Mouse (Mus musculus): ENCODE data around the gene Hectd2. TPM values are rescaled to one million over a fixed set of nuclear protein-coding genes. Genes with fewer than 3 reads are reported as not detected.

Hectd2 gene
- total RNA-seq, 4 experiments from 2014 or later: 5.0 to 7.8 (median 6.0) TPM

DNA sequence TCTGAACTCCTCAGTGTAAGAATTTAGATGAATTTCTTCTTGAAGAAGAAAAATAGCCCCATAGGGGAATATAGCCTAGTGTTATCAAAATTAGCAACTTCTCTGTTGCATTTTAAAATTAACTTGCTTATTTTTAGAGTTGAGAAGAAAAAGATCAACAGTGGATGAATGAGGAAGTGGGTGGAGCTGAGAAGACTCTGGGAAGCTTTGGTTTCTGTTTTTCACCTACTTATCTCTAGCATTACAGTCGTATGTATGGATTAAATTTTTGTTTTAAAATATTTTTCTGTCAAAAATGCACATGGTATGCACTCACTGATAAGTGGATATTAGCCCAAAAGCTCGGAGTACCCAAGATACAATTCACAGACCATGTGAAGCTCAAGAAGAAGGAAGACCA lies 6.7 kb downstream of the Hectd2 start:
- DNase-seq (ENCODE audit: low spot score in 2 of 2): no peak

DNA sequence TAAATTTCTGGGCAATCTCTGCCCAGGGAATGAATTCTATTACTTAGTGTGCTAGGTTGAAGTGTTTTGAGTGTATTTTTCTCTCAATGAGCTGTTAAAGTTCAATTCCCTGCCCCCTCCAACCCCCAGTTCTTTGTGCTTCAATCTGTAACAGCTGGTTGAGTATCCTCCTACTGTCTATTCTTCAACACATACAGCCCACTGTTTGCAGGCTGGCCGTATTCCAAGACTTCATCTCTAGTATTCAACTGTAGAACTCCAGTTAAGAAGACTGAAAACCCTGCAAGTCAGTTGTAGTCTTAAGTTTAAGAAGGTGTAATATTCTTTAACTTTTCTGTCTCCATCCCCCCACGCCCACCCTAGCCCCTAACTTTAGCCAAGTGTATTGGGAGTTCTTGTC lies 10.0 kb downstream of the Hectd2 start:
- no peak for DNase-seq (ENCODE audit: low spot score in 2 of 2)

DNA sequence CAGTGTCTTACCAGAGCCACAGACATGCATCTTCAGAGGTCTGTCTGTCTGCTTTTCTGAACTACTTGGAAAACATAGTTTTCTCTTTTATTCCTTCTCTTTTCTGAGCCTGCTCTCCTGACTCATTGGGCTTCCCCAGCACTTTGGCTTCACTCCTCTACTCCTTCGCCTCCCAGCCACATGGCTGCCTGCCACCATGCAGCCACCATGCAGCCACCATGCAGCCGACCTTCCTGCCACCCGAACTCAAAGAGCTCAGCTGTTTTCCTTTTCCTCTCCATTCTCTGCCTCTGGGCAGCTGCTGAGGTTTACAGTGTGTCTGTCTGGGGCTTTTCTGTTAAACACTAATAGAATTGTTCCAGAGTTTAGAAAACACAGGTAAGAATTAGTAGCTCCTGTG lies 19.5 kb downstream of the Hectd2 start:
- no peak for DNase-seq (ENCODE audit: low spot score in 2 of 2)

DNA sequence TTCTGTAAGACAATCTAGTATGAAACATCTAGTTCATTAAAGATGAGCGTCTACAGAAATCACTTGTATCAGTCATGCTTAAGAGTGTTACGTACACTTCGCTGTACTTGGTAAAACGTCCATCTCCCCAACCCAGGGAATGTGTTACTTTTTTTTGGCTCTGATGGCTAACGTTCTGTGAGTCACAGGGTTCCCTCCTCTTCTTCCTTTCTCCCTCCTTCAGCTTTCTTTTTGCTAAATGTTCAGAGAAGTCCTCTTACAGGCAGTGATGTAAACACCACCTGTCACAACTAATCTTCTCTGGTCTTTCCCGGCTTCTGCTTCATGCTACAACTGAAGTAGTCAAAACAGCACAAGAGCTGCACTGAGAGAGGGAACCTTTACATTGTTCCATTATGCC lies 20.7 kb downstream of the Hectd2 start:
- no peak for DNase-seq (ENCODE audit: low spot score in 2 of 2)

DNA sequence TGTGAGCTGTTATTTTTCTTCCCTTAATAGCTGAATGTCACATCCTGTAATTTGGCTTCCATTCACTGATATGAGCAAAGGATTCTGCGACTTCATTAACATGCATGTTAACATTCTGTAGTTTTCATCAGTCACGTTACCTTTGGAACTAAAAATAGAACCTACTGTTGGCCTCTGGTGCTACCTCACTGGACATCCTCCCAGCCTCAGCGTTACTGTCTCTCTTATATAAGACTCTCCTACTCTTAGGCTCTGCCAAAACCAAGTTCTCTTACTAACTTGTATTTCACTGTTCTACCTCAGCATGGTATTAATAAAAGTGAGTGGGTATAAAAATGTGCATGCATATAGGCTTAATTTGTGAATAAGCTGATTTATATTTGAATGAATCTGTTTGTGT lies 26.4 kb downstream of the Hectd2 start:
- DNase-seq (ENCODE audit: low spot score in 2 of 2): peak in 1 of 2 experiments; percentile 36

DNA sequence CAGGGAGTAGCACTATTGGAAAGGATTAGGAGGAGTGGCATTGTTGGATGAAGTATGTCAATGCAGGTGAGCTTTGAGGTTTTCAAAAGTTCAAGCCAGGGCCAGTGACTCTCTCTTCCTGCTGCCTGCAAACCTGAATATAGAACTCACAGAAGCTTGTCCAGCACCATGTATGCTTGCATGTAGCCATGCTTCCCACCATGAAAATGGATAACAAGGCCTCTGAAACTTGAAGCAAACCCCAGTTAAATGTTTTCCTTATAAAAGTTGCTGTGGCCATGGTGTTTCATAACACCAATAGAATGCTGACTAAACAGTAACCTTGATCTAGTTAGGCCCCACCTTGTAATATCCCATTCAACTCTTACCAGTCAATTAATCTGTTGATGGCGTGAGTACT lies 27.7 kb downstream of the Hectd2 start:
- DNase-seq (ENCODE audit: low spot score in 2 of 2): no peak

DNA sequence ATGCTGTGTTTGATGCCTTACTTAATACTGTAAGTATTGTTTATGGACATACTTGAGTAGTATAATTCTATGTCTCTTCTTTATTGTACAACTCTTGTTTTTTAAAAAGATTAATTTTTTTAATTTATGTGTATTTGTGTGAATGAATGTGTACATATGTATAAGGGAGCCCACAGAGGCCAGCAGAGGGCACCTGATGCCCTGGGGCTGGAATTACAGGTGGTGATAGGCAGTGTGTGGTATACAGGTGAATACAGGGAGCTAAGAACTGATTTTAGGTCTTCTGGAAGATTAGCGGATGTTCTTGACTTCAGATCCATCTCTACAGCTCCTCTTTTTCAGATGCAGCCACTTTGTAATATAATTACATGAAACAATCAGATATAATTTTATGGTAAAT lies 31.1 kb downstream of the Hectd2 start:
- DNase-seq (ENCODE audit: low spot score in 2 of 2): no peak

DNA sequence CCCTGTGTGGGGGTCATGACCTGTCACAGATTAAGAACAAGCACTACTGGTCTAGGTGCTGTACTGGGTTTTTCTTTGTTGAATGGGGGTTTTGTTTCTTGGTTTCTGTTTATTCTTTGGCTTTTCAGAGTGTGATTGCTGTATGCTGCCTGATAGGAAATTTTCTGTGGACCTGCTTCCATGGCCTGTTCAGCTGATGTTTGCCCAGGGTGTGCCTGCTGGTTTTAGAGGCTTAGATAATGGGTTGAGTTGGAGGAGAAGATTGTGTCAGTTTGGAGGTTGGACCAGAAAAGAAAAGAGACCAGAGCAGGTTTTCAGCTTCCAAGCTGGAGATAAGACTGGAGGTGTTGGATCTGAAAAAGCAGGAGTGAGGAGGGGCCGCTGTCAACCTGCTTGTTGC lies 40.0 kb downstream of the Hectd2 start:
- no peak for DNase-seq (ENCODE audit: low spot score in 2 of 2)

DNA sequence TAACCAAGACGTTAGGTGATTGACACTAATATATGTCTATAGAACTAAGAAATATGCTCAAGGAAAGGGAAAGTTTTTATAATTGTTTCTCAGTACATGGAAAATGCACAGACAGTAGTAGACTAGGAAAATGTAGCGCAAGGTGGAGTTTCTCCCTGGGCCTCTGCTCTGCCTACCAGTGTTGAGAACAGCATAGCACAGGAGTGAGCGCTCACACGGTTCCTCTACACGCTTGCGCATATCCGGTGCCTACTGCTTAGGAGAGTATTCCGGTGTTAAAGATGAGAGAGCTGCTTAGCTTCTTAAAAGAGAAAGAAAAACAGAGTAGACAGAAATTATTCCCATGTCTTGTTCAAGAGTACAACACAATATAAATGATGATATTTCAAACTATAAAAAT lies 47.4 kb downstream of the Hectd2 start:
- DNase-seq (ENCODE audit: low spot score in 2 of 2): no peak

DNA sequence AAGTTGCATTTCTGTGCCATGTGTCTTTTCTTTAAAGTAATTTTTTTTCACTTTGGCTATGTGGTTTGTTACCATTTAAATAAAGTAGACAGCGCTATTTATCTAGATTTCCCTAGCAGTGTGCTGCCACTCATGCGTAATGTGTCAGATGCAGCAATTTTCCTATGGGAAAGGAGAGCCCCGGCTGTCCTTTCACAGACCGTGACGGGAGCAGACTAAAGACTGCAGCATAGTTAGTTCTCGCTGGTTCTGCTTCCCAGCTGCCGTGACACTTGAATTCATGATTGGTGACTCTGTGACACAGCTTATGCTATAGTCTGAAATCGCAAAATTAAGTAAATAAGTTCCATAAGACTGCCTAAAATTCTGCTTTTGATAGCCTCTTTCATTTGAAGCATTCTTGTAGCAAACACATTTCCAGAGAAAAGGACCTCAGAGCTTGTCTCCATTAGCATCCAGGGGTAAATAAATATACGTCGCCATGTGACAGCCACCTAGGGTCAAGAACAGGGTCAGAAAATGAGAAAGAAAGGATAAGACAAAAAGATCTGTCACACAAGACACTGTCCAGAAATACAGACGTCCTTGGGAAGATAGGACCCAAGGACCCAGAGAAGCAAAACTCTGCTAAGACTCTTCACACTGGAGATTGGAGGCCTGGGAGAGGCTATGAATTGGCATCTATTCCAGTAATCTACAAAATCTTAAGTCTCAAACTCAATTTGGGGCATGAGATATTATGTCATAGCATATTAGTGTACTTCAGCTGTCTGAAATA lies 48.3 kb downstream of the Hectd2 start:
- DNase-seq (ENCODE audit: low spot score in 2 of 2): no peak

DNA sequence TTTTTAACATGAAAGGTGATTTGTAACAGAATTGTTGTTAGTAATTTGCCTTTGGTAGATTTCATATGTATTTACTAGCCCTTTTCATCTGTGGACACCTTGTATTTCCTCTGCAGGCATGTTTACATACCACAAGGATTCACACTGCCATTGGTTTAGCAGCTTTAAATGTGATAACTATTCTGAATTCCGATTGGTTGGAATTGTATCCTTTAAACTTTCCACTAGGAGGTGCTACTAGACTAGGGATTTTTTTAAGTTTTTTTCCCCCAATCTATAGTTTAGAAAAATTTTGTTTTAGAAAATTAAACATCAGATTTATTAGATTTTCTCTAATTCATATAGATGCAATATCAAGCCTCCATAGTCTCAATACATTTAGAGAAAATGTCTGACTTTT lies 51.8 kb downstream of the Hectd2 start:
- DNase-seq (ENCODE audit: low spot score in 2 of 2): no peak

DNA sequence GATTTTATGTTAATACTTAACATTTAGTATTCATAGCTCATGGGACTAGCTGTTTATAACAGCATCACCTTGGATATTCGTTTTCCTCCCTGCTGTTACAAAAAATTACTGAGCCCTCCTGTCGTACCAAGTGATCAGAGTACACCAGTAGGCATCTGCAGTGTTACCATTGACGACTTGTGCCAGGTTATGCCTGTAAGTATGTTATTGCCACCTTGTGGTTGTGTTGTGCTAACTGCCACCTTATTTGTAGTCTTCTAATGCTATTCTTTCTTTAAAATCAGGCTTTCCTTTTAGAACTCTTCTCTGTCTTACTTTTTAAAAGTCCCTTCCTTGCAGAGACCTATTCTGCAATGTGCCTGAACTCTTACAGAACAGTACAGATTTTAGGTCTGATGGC lies 54.8 kb downstream of the Hectd2 start:
- no peak for DNase-seq (ENCODE audit: low spot score in 2 of 2)

DNA sequence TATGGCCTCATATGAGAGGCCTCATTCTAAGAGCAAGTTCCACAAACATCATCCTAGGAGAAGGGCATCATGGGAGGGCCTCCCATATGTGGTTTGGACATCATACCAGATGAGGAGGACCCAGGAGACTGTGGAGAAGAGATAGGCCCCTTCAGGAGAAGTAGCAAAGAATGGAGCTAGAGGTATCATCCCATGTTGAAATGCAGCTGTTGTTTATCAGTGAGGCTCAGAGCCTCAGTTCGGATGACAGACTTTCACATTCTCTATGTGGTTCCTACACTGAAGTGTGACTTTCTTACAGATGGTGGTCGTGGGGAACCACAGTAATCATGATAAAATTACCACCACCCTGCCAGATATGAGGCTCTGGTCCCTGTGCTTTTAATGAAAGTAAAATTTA lies 55.9 kb downstream of the Hectd2 start:
- no peak for DNase-seq (ENCODE audit: low spot score in 2 of 2)

DNA sequence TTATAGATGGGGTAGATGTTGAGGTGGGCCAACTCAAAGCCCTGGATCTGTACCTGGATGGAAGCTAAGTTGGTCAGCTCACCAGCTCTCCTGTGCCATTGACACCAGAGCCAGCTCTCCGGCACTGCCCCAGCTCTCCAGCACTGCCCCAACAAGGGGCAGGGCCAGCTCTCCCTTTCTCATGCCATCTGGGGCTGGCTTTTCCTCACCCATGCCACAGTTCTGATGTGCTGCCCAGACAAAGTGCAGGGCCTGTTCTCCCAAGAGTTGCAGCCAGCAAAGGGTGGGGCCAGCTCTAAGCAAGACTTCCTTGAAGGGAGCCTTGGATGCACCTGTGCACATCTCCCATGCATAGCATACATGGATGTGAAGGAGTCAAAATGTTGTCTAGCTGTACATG lies 71.5 kb downstream of the Hectd2 start:
- no peak for DNase-seq (ENCODE audit: low spot score in 2 of 2)

DNA sequence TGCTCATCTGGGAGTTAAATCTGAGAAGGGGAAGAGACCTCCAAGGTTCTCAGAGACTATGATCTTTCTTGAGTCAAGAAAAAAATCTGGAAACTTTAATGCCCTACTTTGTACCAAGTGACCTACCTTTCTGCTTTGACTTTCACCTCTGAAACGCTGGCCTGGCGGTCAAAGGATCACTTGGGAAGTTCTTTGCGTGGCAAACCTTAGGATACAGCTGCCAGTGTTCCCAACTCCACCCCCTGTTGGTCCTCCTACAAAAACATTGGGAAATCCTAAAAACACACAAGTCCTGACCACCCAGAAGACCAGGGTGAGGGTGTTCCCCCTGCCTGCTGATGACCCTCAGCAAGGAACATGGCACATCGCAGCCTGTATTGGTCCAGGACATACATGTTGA lies 72.4 kb downstream of the Hectd2 start:
- no peak for DNase-seq (ENCODE audit: low spot score in 2 of 2)

DNA sequence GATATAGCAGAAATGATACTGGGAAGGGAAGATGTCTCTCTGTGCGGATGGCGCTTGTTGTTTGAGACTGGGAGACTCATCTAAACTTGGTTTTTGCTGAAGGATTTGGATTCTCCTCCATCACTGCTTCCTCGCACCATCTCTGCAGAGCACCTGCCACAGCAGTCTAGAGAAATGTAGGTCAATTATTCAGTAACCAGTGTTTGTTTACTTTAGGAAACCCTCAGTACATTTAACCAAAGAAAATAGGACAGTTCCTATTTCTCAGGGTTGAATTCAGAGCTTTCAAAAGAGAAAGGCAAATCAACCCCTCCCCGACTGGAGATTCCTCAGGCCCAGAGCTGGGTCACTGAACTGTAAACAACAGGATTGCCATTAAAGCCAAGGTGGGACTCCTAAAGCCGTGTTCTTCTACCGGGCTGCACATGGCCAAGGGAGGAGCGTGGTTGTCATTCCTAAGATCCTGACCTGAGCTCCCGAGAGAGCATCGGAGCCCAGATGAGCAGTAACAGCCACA lies 75.0 kb downstream of the Hectd2 start:
- no peak for DNase-seq (ENCODE audit: low spot score in 2 of 2)

DNA sequence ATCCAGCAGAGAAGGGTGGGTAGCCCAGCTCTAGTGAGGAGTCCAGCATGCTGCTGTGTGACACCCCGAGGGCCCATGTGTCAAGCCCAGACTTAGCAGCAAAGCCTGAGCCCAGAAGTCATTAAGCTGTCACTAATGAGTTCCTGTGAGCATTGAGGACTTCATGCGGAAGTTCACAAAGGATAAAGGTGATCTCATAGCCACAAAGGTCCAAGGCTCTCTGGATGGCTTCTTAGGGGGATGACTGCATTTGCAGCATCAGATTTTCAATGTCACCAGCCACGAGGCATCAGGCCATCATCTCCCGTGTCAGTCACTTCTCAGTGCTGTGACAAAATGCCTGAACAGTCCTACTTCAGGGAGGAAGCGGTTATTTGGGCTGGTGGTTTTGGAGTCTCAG lies 75.9 kb downstream of the Hectd2 start:
- DNase-seq (ENCODE audit: low spot score in 2 of 2): no peak

DNA sequence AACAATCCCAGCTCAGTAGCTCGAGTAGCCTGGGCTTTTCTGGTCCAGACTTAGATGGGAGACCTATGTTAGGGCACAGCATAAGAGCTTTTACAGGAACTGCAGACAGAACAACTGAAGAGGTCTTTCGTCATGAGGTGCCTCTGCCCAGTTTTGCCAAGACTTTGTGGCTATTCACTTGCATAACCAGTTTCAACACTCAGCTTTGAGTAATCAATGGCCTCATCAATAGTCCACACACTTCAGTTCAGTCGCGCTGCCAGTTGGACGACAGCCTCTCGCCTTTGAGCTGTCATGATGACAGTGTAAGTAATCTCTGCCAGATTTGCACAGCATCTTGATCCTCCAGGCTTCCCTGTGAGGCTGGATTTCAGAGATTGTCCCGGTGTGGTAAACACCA lies 80.3 kb downstream of the Hectd2 start:
- DNase-seq (ENCODE audit: low spot score in 2 of 2): no peak

DNA sequence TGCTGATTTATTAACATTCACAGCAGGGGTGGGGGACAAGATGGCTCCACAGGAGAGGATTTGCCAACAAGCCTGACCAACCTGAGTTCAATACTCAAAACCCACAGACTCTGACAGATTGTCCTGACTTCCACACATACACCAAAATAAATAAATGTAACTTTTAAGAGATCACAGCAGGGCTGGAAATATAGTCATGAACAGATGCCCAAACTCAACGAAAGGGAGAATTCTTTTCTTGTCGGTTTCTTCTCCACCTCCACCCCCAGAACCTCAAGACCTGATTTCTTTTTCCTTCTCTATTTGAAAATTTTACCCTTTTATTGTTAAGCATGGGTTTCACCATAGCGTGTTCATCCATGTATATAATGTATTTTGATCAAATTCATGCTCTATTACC lies 82.8 kb downstream of the Hectd2 start:
- DNase-seq (ENCODE audit: low spot score in 2 of 2): no peak

DNA sequence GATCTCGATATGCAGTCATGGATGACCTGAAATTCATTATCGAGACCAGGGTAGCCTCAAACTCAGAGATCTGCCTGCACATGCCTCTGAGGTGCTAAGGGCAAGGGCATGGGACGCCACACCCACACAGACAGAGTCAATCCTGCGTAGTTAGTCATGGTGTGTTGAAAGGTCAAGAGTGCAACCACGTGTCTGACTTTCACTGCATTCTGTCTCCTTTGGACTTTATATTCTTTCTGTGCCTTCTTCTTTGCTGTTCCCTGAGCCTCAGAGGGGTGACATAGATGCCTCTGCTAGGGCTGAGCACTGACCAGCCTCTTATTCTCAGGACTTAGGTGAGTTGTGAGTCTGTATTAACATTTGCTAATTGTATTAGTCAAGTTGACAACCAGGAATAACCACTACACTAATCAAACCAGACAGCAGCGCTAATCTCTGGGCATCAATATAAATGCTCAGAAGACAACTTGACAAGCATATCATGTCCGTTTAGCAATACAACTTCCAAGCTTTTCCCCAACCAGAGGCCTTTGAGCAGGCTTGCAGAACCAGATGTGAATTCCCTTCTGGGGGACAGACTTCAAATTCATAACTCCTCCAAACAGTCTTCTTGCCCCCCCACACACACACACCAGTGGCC lies 83.6 kb downstream of the Hectd2 start:
- DNase-seq (ENCODE audit: low spot score in 2 of 2): no peak

DNA sequence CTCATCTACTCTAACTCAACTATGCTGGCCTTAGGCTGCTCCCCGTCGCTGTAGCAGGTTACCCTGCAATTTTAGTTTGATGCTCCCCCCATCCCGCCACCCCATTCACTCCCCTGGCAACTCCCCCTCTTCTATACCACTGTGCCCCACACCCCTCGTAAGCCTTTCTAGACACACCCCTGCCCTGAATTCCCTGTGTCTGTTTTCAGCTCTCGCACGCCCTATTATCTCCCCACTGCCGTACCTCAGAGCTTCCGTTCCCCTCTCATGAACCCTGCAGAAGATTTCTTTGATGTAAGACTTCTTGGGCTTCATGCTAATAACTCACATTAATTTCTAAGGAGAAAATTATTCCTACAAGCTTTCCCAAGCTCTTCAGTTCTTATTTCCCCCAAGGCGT lies 84.6 kb downstream of the Hectd2 start:
- DNase-seq (ENCODE audit: low spot score in 2 of 2): no peak

DNA sequence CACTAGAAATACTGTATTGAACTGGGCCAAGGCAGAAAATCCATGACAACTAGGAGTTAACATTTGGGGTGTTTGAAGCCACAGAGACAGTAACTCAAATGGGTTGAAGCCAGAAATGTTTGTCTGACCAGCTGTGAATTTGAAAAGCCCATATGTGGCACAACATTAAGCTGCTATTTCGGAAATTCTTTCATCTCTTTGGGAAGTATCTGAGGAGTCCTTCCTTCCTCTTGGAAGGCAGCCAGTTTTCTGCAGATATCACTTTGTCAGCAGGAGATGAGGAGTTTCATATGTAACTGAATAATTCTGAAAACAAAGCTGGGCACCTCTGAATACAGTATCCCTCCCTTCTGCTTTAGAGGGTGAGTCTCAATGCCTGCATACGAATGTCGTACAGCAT lies 86.7 kb downstream of the Hectd2 start:
- no peak for DNase-seq (ENCODE audit: low spot score in 2 of 2)

DNA sequence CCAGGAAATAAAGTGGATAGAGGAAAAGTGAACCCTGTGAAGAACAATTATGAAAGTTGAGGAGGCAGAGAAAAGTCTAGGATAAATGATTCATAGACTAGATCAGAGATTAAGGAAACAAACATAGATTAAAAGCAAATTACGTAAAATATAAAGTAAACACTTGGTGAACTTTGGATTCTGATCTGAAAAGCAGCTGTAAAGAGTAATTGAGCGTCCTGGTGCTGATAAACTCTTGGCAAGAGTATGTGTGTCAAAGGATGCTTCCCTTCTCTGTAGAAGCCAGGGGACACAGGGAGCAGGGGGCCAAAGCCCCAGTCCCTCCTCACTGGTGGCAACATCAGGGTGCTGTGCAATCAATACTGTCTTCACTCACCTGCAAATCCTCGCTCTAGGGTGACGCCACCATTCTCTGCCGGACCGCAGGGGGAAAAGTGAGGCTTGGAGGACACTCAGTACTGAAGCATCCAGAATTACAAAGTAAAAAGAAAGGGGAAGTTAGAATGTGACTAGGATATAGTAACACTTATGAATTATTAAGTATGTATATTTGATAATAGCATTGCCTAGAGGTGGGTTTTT lies 91.0 kb downstream of the Hectd2 start:
- DNase-seq (ENCODE audit: low spot score in 2 of 2): no peak

Measured in gastrocnemius, adult 8-10 months (tissue).